Mouse (Mus musculus) lung, postnatal 0 days (tissue): ENCODE results near the gene Slc2a13.

Source experiments
- CTCF ChIP-seq: IDR thresholded peaks from 2 replicates; pipeline ENCODE4 v1.5.1; 2016; ENCODE audit warnings: antibody characterized with exemption, mild to moderate bottlenecking
- EP300 ChIP-seq: IDR thresholded peaks from 2 replicates; pipeline ENCODE4 v1.6.1; 2016; ENCODE audit warnings: antibody characterized with exemption, mild to moderate bottlenecking, control low read depth

GRCm38 (mm10) chr15:91395165-91395564 is 177.9 kb downstream of the Slc2a13 start:
- TF ChIP-seq CTCF = no peak
- no peak for TF ChIP-seq EP300
